Mouse (Mus musculus) bone marrow, adult 2 months (tissue): ENCODE results near the gene Rps6ka5.

ENCODE experiments used
- CTCF ChIP-seq: fragments of 200-500 bp; IDR thresholded peaks from 2 replicates; pipeline ENCODE4 v1.5.1; 2011; ENCODE audit warnings: low read length, control low read depth; ENCODE audit not compliant: control insufficient read depth, insufficient read depth
- POLR2A ChIP-seq: fragments of 200-500 bp; IDR thresholded peaks from 2 replicates; pipeline ENCODE4 v1.6.1; 2011; ENCODE audit warnings: low read depth, mild to moderate bottlenecking, control low read depth, low read length, borderline replicate concordance; ENCODE audit not compliant: control insufficient read depth

GRCm38 (mm10) chr12:100624854-100625447, 101.8 kb downstream of the Rps6ka5 start:
- no peak for TF ChIP-seq CTCF
- TF ChIP-seq POLR2A = no peak
